Mouse (Mus musculus): Measurements from ENCODE around the gene Bcr. TPM values are rescaled to one million over a fixed set of nuclear protein-coding genes. Genes with fewer than 3 reads are reported as not detected.
A peak's percentile ranks its signal among the peaks of the same experiment; 100 is the strongest.

The Bcr gene
- polyA plus RNA-seq, 1 experiment from 2014 or later: 18.5 TPM

DNA sequence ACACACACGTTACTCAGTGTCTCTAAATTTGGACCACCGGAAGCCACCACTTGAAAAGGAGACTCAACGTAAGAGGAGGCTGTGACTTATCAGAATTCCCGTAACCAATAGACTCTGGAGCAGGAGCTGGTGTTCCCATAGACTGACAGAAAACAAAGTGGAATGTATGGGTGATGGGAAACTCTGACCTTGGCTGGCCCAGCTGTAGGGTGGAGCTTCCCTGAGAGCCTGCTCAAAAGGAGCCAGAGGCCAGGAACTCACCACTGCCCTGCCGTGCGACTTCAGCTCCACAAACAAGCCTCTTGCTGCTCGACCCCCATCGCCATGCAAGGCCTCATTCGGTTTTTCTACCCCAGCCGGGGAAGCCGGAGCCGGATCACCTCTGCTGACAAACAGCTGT, 113.3 kb downstream of the Bcr start:
- peak overlapping the region; percentile 54; the same call in 1 of the 2 replicates for H3K27ac ChIP-seq (ENCODE audit: low read length)
- H3K36me3 ChIP-seq (ENCODE audit: control insufficient read depth, insufficient read depth, low read length): peaks cover 18% of the 10 kb centered on the region
- no peaks in the 10 kb centered on the region for H3K27me3 ChIP-seq (replicated peaks; ENCODE audit: control insufficient read depth, insufficient read depth, low read length)
- no peak for ATAC-seq
- H3K4me3 ChIP-seq (ENCODE audit: low read length): no peak overlapping the region
- no peak overlapping the region for H3K4me2 ChIP-seq (ENCODE audit: low read depth, low read length)
- H3K9ac ChIP-seq (ENCODE audit: low read depth, low read length): peak overlapping the region; percentile 40
- H3K4me1 ChIP-seq (ENCODE audit: control insufficient read depth, insufficient read depth, low read length): peaks cover 11% of the 10 kb centered on the region; the same call in 1 of the 2 replicates
- H3K9me3 ChIP-seq (ENCODE audit: control insufficient read depth, low read length): no peaks in the 10 kb centered on the region
- WGBS: 73% methylated on average over 12 of the region's 12 CpGs

DNA sequence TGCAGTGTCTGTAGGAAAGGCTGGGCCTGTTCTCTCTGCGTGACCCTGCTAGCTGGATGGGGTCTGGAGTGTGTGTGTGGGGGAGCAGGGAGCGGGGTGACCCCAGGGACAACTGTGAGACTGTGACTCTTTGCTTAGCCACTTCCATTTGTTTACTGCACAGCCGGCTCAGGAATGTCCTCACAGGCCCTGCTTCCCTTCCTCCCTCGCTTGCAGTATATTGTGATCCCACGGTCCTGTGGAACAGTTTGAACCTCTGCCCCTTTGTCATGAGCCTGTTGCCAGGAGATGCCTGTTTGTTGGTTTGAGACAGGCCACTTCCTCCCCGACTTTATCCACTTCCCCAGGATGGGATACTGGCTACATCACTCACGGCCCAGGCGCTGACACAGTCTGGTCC, 116.1 kb downstream of the Bcr start:
- WGBS: 48% methylated on average over 8 of the region's 8 CpGs
- H3K9ac ChIP-seq (ENCODE audit: low read depth, low read length): no peak overlapping the region
- peak; percentile 46 for ATAC-seq
- H3K4me2 ChIP-seq (ENCODE audit: low read depth, low read length): no peak overlapping the region
- H3K9me3 ChIP-seq (ENCODE audit: control insufficient read depth, low read length): no peaks in the 10 kb centered on the region
- peaks cover 4% of the 10 kb centered on the region; the same call in 1 of the 2 replicates for H3K4me1 ChIP-seq (ENCODE audit: control insufficient read depth, insufficient read depth, low read length)
- peaks cover 30% of the 10 kb centered on the region for H3K36me3 ChIP-seq (ENCODE audit: control insufficient read depth, insufficient read depth, low read length)
- H3K27ac ChIP-seq (ENCODE audit: low read length): peak overlapping the region; percentile 31
- H3K27me3 ChIP-seq (replicated peaks; ENCODE audit: control insufficient read depth, insufficient read depth, low read length): no peaks in the 10 kb centered on the region
- H3K4me3 ChIP-seq (ENCODE audit: low read length): no peak overlapping the region

DNA sequence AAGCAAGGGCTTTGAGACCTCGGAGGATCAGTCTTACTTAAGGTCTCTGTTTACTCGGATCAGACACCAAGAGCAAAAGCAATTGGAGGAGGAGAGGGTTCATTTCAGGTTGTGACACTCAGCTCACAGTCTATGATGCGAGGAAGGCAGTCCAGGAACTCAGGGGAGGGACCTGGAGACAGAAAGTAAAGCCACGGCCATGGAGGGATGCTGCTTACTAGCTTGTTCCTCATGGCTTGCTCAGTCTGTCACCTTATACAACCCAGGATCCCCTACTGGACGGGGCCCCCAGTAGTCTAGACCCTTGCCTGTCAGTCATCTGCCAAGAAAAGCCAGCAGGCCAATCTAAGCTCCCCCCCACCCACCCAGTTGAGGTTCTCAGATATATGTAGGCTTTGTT, 118.5 kb downstream of the Bcr start:
- H3K4me3 ChIP-seq (ENCODE audit: low read length): no peak overlapping the region
- H3K27ac ChIP-seq (ENCODE audit: low read length): no peak overlapping the region
- no peak overlapping the region for H3K4me2 ChIP-seq (ENCODE audit: low read depth, low read length)
- 92% methylated on average over 5 of the region's 5 CpGs for WGBS
- peaks cover 6% of the 10 kb centered on the region; the same call in 1 of the 2 replicates for H3K4me1 ChIP-seq (ENCODE audit: control insufficient read depth, insufficient read depth, low read length)
- no peaks in the 10 kb centered on the region for H3K9me3 ChIP-seq (ENCODE audit: control insufficient read depth, low read length)
- H3K36me3 ChIP-seq (ENCODE audit: control insufficient read depth, insufficient read depth, low read length): peaks cover 33% of the 10 kb centered on the region
- H3K9ac ChIP-seq (ENCODE audit: low read depth, low read length): no peak overlapping the region
- no peak for ATAC-seq
- no peaks in the 10 kb centered on the region for H3K27me3 ChIP-seq (replicated peaks; ENCODE audit: control insufficient read depth, insufficient read depth, low read length)

DNA sequence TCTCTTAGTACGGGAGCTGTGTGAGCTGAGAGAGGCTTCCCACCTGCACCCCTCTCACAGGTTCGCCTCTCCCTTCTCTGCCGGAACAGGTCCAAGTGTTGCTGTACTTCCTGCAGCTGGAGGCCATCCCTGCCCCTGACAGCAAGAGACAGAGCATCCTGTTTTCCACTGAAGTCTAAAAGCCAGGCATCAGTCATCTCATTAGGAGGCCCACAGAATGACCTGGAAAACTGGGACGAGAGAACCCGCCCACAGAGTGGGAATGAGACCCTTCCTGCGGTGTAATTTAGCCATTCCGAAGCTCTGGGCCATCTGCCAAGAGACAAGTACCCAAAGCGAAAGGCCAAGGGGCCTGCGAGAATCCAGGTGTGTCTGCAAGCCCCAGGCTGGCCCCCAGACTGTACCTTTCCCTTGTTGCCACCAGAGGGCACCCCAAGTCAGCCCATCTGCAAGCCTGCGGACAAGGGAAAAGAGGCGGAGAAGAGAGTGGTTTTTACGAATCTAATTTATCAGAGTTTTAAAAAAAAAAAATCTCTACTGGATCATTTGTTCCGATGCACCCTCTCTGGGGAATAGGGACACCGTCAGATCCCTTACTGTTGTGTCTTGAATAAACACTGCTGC, 121.9 kb downstream of the Bcr start:
- 24% methylated on average over 14 of the region's 14 CpGs for WGBS
- Histone ChIP-seq H3K9ac (ENCODE audit: low read depth, low read length) (no peak overlapping the region), H3K9me3 (ENCODE audit: control insufficient read depth, low read length) (no peaks in the 10 kb centered on the region), H3K36me3 (ENCODE audit: control insufficient read depth, insufficient read depth, low read length) (peaks cover 30% of the 10 kb centered on the region), H3K4me3 (ENCODE audit: low read length) (no peak overlapping the region), H3K27me3 (replicated peaks; ENCODE audit: control insufficient read depth, insufficient read depth, low read length) (no peaks in the 10 kb centered on the region), H3K27ac (ENCODE audit: low read length) (no peak overlapping the region), H3K4me1 (ENCODE audit: control insufficient read depth, insufficient read depth, low read length) (peaks cover 11% of the 10 kb centered on the region), H3K4me2 (ENCODE audit: low read depth, low read length) (no peak overlapping the region)
- peak; percentile 69 for ATAC-seq

DNA sequence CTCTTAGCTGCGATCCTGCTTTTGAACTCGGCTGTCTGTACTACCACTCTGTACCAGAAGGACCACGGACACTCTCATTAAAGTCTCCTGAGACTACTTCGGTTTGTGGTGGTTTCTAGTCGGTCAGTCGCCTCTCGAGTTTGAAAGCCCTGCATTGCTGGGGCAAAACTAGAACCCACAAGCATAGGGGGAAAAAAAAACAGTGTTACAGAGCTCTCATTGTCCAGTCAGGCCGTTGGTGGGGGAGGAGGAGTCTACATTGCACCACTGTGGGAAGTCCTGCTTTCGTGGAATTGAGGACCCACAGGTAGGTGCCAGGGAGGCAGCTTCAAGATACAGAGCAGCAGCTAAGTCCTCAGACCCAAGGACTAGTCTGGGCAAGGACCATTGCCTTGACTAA, 124.4 kb downstream of the Bcr start:
- WGBS: 87% methylated on average over 9 of the region's 9 CpGs
- no peak overlapping the region for H3K9ac ChIP-seq (ENCODE audit: low read depth, low read length)
- no peak for ATAC-seq
- H3K9me3 ChIP-seq (ENCODE audit: control insufficient read depth, low read length): no peaks in the 10 kb centered on the region
- no peak overlapping the region for H3K4me2 ChIP-seq (ENCODE audit: low read depth, low read length)
- H3K4me3 ChIP-seq (ENCODE audit: low read length): no peak overlapping the region
- H3K36me3 ChIP-seq (ENCODE audit: control insufficient read depth, insufficient read depth, low read length): peaks cover 10% of the 10 kb centered on the region
- H3K27me3 ChIP-seq (replicated peaks; ENCODE audit: control insufficient read depth, insufficient read depth, low read length): no peaks in the 10 kb centered on the region
- no peak overlapping the region for H3K27ac ChIP-seq (ENCODE audit: low read length)
- H3K4me1 ChIP-seq (ENCODE audit: control insufficient read depth, insufficient read depth, low read length): peaks cover 11% of the 10 kb centered on the region

DNA sequence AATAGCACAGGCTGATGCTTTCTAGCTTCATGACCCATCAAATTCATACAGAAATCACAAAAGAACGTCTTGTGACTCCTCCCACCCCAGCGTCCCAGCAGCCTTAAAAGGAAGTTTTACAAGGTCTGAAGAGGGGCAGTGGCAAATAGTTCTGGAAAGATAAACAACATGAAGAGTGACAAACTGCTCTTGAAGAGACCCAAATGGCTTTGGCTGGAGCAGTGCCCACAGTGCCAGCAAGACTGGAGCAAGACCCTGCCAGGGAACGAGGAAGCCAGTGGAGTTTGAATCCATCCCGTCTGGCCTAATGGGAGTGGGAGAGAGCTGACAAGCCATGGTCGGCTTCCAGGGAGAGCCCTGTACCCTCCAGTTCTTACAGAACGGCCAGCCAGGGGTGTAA, 126.2 kb downstream of the Bcr start:
- 35% methylated on average over 6 of the region's 6 CpGs for WGBS
- H3K4me2 ChIP-seq (ENCODE audit: low read depth, low read length): no peak overlapping the region
- no peak overlapping the region for H3K9ac ChIP-seq (ENCODE audit: low read depth, low read length)
- H3K9me3 ChIP-seq (ENCODE audit: control insufficient read depth, low read length): no peaks in the 10 kb centered on the region
- peaks cover 7% of the 10 kb centered on the region; the same call in 1 of the 2 replicates for H3K36me3 ChIP-seq (ENCODE audit: control insufficient read depth, insufficient read depth, low read length)
- ATAC-seq: no peak
- no peaks in the 10 kb centered on the region for H3K27me3 ChIP-seq (replicated peaks; ENCODE audit: control insufficient read depth, insufficient read depth, low read length)
- peaks cover 11% of the 10 kb centered on the region for H3K4me1 ChIP-seq (ENCODE audit: control insufficient read depth, insufficient read depth, low read length)
- H3K27ac ChIP-seq (ENCODE audit: low read length): no peak overlapping the region
- H3K4me3 ChIP-seq (ENCODE audit: low read length): no peak overlapping the region

DNA sequence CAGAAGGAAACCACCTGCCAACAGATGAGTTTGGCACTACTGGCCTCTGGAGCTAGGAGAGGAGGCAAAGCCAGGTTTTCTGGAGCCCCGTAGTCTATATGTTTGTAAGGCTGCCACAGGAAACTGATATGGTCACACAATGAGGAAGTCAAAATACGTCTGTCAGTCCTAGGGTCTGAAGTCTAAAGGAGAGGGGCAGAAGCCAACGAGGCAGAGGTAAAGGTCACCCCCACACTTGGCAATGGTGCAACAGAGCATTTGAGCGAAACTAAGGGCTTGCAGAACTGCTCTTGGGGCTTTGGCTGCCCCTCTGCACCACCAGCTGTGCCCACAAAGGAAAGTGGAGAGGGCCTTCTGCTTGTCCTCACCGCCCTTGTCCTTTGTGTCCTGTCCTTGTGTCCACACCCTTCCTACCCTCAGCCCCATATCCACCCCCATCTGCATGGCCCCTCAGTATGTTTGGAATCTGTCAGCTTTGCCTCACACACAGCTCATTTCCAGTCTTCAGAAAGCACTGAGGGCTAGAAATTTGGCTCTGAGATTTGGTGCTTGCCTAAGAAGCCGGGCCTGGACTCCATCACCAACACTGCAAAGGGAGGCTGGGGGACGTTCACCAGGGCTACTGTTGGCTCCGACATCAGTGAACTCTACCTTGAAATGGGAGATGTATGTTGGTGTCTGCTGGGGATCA, 127.1 kb downstream of the Bcr start:
- Histone ChIP-seq H3K9ac (ENCODE audit: low read depth, low read length) (no peak overlapping the region), H3K4me3 (ENCODE audit: low read length) (no peak overlapping the region), H3K27ac (ENCODE audit: low read length) (no peak overlapping the region), H3K36me3 (ENCODE audit: control insufficient read depth, insufficient read depth, low read length) (peaks cover 7% of the 10 kb centered on the region; the same call in 1 of the 2 replicates), H3K4me1 (ENCODE audit: control insufficient read depth, insufficient read depth, low read length) (peaks cover 7% of the 10 kb centered on the region; the same call in 1 of the 2 replicates), H3K9me3 (ENCODE audit: control insufficient read depth, low read length) (no peaks in the 10 kb centered on the region), H3K4me2 (ENCODE audit: low read depth, low read length) (no peak overlapping the region), H3K27me3 (replicated peaks; ENCODE audit: control insufficient read depth, insufficient read depth, low read length) (no peaks in the 10 kb centered on the region)
- ATAC-seq: peak; percentile 29; the same call in 1 of the 2 replicates
- WGBS: 67% methylated on average over 8 of the region's 8 CpGs

DNA sequence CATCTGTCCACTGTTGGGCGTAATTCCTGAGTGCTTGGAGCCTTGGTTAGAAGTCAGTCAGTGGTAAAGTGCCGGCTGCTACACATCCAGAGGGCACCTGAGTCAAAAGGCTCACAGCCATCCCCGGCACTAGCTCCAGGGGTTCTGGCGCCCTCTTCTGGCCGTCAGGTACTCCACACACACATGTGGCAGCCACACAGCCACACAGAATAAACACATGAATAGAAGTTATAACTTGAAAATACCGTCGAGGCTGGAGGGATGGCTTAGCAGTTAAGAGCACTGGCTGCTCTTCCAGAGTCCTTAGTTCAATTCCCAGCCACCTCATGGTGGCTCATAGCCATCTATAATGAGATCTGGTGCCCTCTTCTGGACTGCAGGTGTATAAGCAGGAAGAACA, 131.3 kb downstream of the Bcr start:
- Histone ChIP-seq H3K4me2 (ENCODE audit: low read depth, low read length) (no peak overlapping the region), H3K9me3 (ENCODE audit: control insufficient read depth, low read length) (no peaks in the 10 kb centered on the region), H3K36me3 (ENCODE audit: control insufficient read depth, insufficient read depth, low read length) (no peaks in the 10 kb centered on the region), H3K27ac (ENCODE audit: low read length) (no peak overlapping the region), H3K4me1 (ENCODE audit: control insufficient read depth, insufficient read depth, low read length) (no peaks in the 10 kb centered on the region; the same call in 1 of the 2 replicates), H3K27me3 (replicated peaks; ENCODE audit: control insufficient read depth, insufficient read depth, low read length) (no peaks in the 10 kb centered on the region), H3K9ac (ENCODE audit: low read depth, low read length) (no peak overlapping the region), H3K4me3 (ENCODE audit: low read length) (no peak overlapping the region)
- ATAC-seq: no peak
- whole genome bisulfite sequencing: 52% methylated on average over 7 of the region's 7 CpGs

DNA sequence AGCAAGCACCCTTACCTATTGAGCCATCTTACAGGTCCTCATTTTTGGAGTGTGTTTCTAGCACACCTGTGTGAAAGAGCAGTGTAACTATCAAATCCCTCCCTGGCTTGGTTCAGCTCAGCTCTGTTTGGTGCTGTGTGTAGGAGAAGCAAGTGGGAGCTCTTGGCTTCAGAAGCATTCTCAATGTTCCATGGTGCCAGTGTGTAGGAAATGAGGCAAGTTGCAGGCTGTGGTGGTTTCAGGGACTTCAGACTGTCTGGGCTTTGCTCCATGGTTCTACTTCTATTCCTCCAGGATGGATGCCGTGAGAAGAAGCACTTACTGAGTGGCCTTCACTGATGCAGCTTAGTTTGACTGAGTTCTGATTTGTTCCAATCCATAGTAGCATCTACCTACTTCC, 137.4 kb downstream of the Bcr start:
- Histone ChIP-seq H3K9me3 (ENCODE audit: control insufficient read depth, low read length) (no peaks in the 10 kb centered on the region), H3K36me3 (ENCODE audit: control insufficient read depth, insufficient read depth, low read length) (no peaks in the 10 kb centered on the region), H3K4me3 (ENCODE audit: low read length) (no peak overlapping the region), H3K9ac (ENCODE audit: low read depth, low read length) (no peak overlapping the region), H3K27me3 (replicated peaks; ENCODE audit: control insufficient read depth, insufficient read depth, low read length) (no peaks in the 10 kb centered on the region), H3K27ac (ENCODE audit: low read length) (no peak overlapping the region), H3K4me1 (ENCODE audit: control insufficient read depth, insufficient read depth, low read length) (no peaks in the 10 kb centered on the region), H3K4me2 (ENCODE audit: low read depth, low read length) (no peak overlapping the region)
- no peak for ATAC-seq
- WGBS: 84% methylated on average over 1 of the region's 1 CpGs
